Mouse (Mus musculus) neural tube, embryonic 13.5 days (tissue): ENCODE measurements around the gene Gcnt7. TPM values are rescaled to one million over a fixed set of nuclear protein-coding genes. Genes with fewer than 3 reads are reported as not detected.

Experiments used
- ATAC-seq: fragments of 200-750 bp; cut with Nextera tagmentation; 2 replicates; pipeline ENCODE4 v1.8.0; 2017; ENCODE audit warnings: low read depth, mild to moderate bottlenecking, moderate TSS enrichment, moderate library complexity
- H3K27ac ChIP-seq: fragments of 300-500 bp; sonication (generic); replicated peaks from 2 replicates; pipeline ENCODE4 v1.5.1; 2015; ENCODE audit warnings: moderate library complexity, mild to moderate bottlenecking, inconsistent platforms
- H3K27me3 ChIP-seq: fragments of 300-500 bp; sonication (generic); 2 replicates; pipeline ENCODE4 v1.6.1; 2015; ENCODE audit warnings: mild to moderate bottlenecking, inconsistent platforms
- H3K36me3 ChIP-seq: fragments of 300-500 bp; sonication (generic); 2 replicates; pipeline ENCODE4 v1.6.1; 2015; ENCODE audit warnings: mild to moderate bottlenecking, inconsistent platforms
- H3K4me1 ChIP-seq: fragments of 300-500 bp; sonication (generic); replicated peaks from 2 replicates; pipeline ENCODE4 v1.6.1; 2015; ENCODE audit warnings: inconsistent platforms
- H3K4me2 ChIP-seq: fragments of 300-500 bp; sonication (generic); 2 replicates; pipeline ENCODE4 v1.6.1; 2015; ENCODE audit warnings: inconsistent platforms, mild to moderate bottlenecking, moderate library complexity
- H3K4me3 ChIP-seq: fragments of 300-500 bp; sonication (generic); 2 replicates; pipeline ENCODE4 v1.5.1; 2015; ENCODE audit warnings: mild to moderate bottlenecking, inconsistent platforms
- H3K9ac ChIP-seq: fragments of 300-500 bp; sonication (generic); 2 replicates; pipeline ENCODE4 v1.6.1; 2015; ENCODE audit warnings: moderate library complexity, mild to moderate bottlenecking, inconsistent platforms
- H3K9me3 ChIP-seq: fragments of 300-500 bp; sonication (generic); 2 replicates; pipeline ENCODE4 v1.6.1; 2016; ENCODE audit warnings: inconsistent platforms
- WGBS: fragments of 180-500 bp; shearing (Covaris S2); methylation state at CpG from one replicate; pipeline ENCODE4 v1.1.7; 2015; 5-methylcytosine and 5-hydroxymethylcytosine counted together
- polyA plus RNA-seq: library from polyadenylated mRNA; unstranded; fragments of >200 nt; fragmentation: Nextera tagmentation; extraction: Ambion mirVana; gene quantifications from 2 replicates; pipeline ENCODE4 v1.2.1, GENCODE M21; 2015

The Gcnt7 gene
- polyA plus RNA-seq, 1 experiment from 2014 or later: 1.1 TPM

- WGBS: 96% methylated on average over 4 of the region's 4 CpGs
- Histone ChIP-seq H3K4me1 (no peaks in the 10 kb centered on the region), H3K4me3 (no peak overlapping the region), H3K9me3 (no peaks in the 10 kb centered on the region), H3K9ac (no peak overlapping the region), H3K27me3 (no peaks in the 10 kb centered on the region), H3K4me2 (no peak overlapping the region), H3K27ac (no peak overlapping the region), H3K36me3 (peaks cover 89% of the 10 kb centered on the region)
- ATAC-seq: no peak
Measured at GRCm38 (mm10) chr2:172452031-172452430, 6.4 kb downstream of the Gcnt7 start.

GRCm38 (mm10) chr2:172450640-172451039 lies 7.8 kb downstream of the Gcnt7 start:
- no peaks in the 10 kb centered on the region for H3K4me1 ChIP-seq

GRCm38 (mm10) chr2:172448329-172448728 lies 10.1 kb downstream of the Gcnt7 start:
- no peak for ATAC-seq
- WGBS: 87% methylated on average over 4 of the region's 4 CpGs
- Histone ChIP-seq H3K4me2 (no peak overlapping the region), H3K4me3 (no peak overlapping the region), H3K27me3 (no peaks in the 10 kb centered on the region), H3K27ac (no peak overlapping the region), H3K9me3 (no peaks in the 10 kb centered on the region), H3K36me3 (peaks cover 88% of the 10 kb centered on the region), H3K4me1 (no peaks in the 10 kb centered on the region), H3K9ac (no peak overlapping the region)

More at GRCm38 (mm10) chr2:172450640-172451039, 7.8 kb downstream of the Gcnt7 start:
- Histone ChIP-seq H3K27me3 (no peaks in the 10 kb centered on the region), H3K4me2 (no peak overlapping the region), H3K27ac (no peak overlapping the region), H3K4me3 (no peak overlapping the region), H3K9me3 (no peaks in the 10 kb centered on the region), H3K36me3 (peaks cover 92% of the 10 kb centered on the region), H3K9ac (no peak overlapping the region)
- 89% methylated on average over 6 of the region's 6 CpGs for WGBS
- no peak for ATAC-seq

- no peak overlapping the region for H3K4me3 ChIP-seq
- H3K9me3 ChIP-seq: no peaks in the 10 kb centered on the region
- H3K4me1 ChIP-seq: no peaks in the 10 kb centered on the region
- no peak overlapping the region for H3K9ac ChIP-seq
- no peaks in the 10 kb centered on the region for H3K27me3 ChIP-seq
- 94% methylated on average over 6 of the region's 6 CpGs for WGBS
- no peak overlapping the region for H3K27ac ChIP-seq
- no peak overlapping the region for H3K4me2 ChIP-seq
- H3K36me3 ChIP-seq: peaks cover 78% of the 10 kb centered on the region
- no peak for ATAC-seq
Measured at GRCm38 (mm10) chr2:172447317-172447716, 11.1 kb downstream of the Gcnt7 start.

GRCm38 (mm10) chr2:172445617-172446016 lies 12.8 kb downstream of the Gcnt7 start:
- H3K4me3 ChIP-seq: no peak overlapping the region
- peaks cover 62% of the 10 kb centered on the region for H3K36me3 ChIP-seq
- H3K9ac ChIP-seq: no peak overlapping the region
- no peak overlapping the region for H3K27ac ChIP-seq
- no peak overlapping the region for H3K4me2 ChIP-seq
- no peak for ATAC-seq
- no peaks in the 10 kb centered on the region for H3K27me3 ChIP-seq
- no peaks in the 10 kb centered on the region for H3K9me3 ChIP-seq
- H3K4me1 ChIP-seq: peaks cover 15% of the 10 kb centered on the region
- WGBS: 87% methylated on average over 4 of the region's 4 CpGs

GRCm38 (mm10) chr2:172441176-172441575 lies 17.2 kb downstream of the Gcnt7 start:
- WGBS: 37% methylated on average over 6 of the region's 6 CpGs
- Histone ChIP-seq H3K27ac (no peak overlapping the region), H3K36me3 (peaks cover 18% of the 10 kb centered on the region), H3K9ac (peak overlapping the region; percentile 77), H3K4me1 (peaks cover 24% of the 10 kb centered on the region), H3K9me3 (no peaks in the 10 kb centered on the region), H3K4me2 (peak overlapping the region; percentile 86), H3K4me3 (peak overlapping the region; percentile 84), H3K27me3 (no peaks in the 10 kb centered on the region)
- ATAC-seq: no peak

- Histone ChIP-seq H3K27me3 (no peaks in the 10 kb centered on the region), H3K4me1 (peaks cover 24% of the 10 kb centered on the region), H3K4me3 (peak overlapping the region; percentile 84), H3K4me2 (peak overlapping the region; percentile 86), H3K36me3 (peaks cover 12% of the 10 kb centered on the region), H3K9me3 (no peaks in the 10 kb centered on the region), H3K9ac (peak overlapping the region; percentile 77), H3K27ac (peak overlapping the region; percentile 46; the same call in 1 of the 2 replicates)
- peak; percentile 80 for ATAC-seq
- 1% methylated on average over 21 of the region's 21 CpGs for WGBS
Measured at GRCm38 (mm10) chr2:172440640-172441005, 17.8 kb downstream of the Gcnt7 start.

- WGBS: 3% methylated on average over 35 of the region's 35 CpGs
- peak within 1 kb of the TSS; percentile 77 for H3K9ac ChIP-seq
- H3K4me1 ChIP-seq: peaks cover 24% of the 10 kb centered on the region
- peaks cover 6% of the 10 kb centered on the region; the same call in 1 of the 2 replicates for H3K36me3 ChIP-seq
- ATAC-seq: peak; percentile 98
- H3K27ac ChIP-seq: peak within 1 kb of the TSS; percentile 63; the same call in 1 of the 2 replicates
- H3K4me3 ChIP-seq: peak within 1 kb of the TSS; percentile 84
- no peaks in the 10 kb centered on the region for H3K9me3 ChIP-seq
- peak within 1 kb of the TSS; percentile 86 for H3K4me2 ChIP-seq
- H3K27me3 ChIP-seq: no peaks in the 10 kb centered on the region
Measured at GRCm38 (mm10) chr2:172439843-172440639, 18.4 kb downstream of the Gcnt7 start, which contains the start of gene Rtf2. Rtf2 (plus strand) TSS chr2:172440556.

GRCm38 (mm10) chr2:172437371-172437952 lies 20.9 kb downstream of the Gcnt7 start:
- no peak overlapping the region for H3K27ac ChIP-seq
- no peaks in the 10 kb centered on the region for H3K27me3 ChIP-seq
- WGBS: 63% methylated on average over 16 of the region's 16 CpGs
- ATAC-seq: no peak
- no peaks in the 10 kb centered on the region for H3K36me3 ChIP-seq
- no peak overlapping the region for H3K4me3 ChIP-seq
- no peaks in the 10 kb centered on the region for H3K9me3 ChIP-seq
- peaks cover 24% of the 10 kb centered on the region for H3K4me1 ChIP-seq
- H3K4me2 ChIP-seq: no peak overlapping the region
- no peak overlapping the region for H3K9ac ChIP-seq

- 57% methylated on average over 5 of the region's 5 CpGs for WGBS
- no peaks in the 10 kb centered on the region for H3K36me3 ChIP-seq
- H3K4me1 ChIP-seq: no peaks in the 10 kb centered on the region
- no peak overlapping the region for H3K4me3 ChIP-seq
- no peak overlapping the region for H3K4me2 ChIP-seq
- no peak overlapping the region for H3K9ac ChIP-seq
- no peaks in the 10 kb centered on the region for H3K9me3 ChIP-seq
- H3K27ac ChIP-seq: no peak overlapping the region
- no peaks in the 10 kb centered on the region for H3K27me3 ChIP-seq
- no peak for ATAC-seq
Measured at GRCm38 (mm10) chr2:172433746-172434145, 24.6 kb downstream of the Gcnt7 start.

- WGBS: 77% methylated on average over 1 of the region's 1 CpGs
- no peak overlapping the region for H3K4me3 ChIP-seq
- no peak for ATAC-seq
Measured at GRCm38 (mm10) chr2:172430609-172431008, 27.8 kb downstream of the Gcnt7 start.

GRCm38 (mm10) chr2:172418208-172418607 lies 40.2 kb downstream of the Gcnt7 start:
- H3K27me3 ChIP-seq: no peaks in the 10 kb centered on the region
- ATAC-seq: no peak
- no peak overlapping the region for H3K27ac ChIP-seq
- H3K4me2 ChIP-seq: no peak overlapping the region
- no peaks in the 10 kb centered on the region for H3K36me3 ChIP-seq
- H3K9me3 ChIP-seq: no peaks in the 10 kb centered on the region
- 87% methylated on average over 5 of the region's 5 CpGs for WGBS
- peaks cover 7% of the 10 kb centered on the region; the same call in 1 of the 2 replicates for H3K4me1 ChIP-seq
- no peak overlapping the region for H3K4me3 ChIP-seq
- no peak overlapping the region for H3K9ac ChIP-seq

More at GRCm38 (mm10) chr2:172430609-172431008, 27.8 kb downstream of the Gcnt7 start:
- Histone ChIP-seq H3K4me1 (no peaks in the 10 kb centered on the region), H3K36me3 (no peaks in the 10 kb centered on the region), H3K4me2 (no peak overlapping the region), H3K9me3 (no peaks in the 10 kb centered on the region), H3K27me3 (no peaks in the 10 kb centered on the region), H3K27ac (no peak overlapping the region), H3K9ac (no peak overlapping the region)
